Mouse (Mus musculus): ENCODE measurements around the gene Car12.

Gene Car12

DNA sequence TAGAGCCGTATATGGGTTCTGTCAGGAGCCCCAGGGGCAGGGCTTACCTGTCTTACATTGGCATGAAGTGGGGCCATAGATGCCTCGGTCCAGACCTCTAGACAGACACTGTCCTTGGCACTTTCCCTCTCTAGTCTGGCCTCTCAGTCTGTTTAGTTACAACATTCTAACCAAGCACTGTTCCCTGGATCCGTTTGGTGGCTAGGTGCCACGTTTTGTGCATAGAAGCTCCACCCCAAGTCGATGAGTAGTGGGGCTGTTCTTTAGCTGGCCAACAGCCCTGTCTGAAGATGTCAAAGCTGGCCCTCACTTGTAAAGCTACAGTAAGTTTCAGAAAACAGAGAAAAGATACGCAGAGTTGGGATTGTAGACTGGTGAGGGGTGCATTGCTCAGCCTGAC is 2.9 kb upstream of the Car12 start:
- DNase-seq (ENCODE audit: low read depth, low spot score) = no peak

DNA sequence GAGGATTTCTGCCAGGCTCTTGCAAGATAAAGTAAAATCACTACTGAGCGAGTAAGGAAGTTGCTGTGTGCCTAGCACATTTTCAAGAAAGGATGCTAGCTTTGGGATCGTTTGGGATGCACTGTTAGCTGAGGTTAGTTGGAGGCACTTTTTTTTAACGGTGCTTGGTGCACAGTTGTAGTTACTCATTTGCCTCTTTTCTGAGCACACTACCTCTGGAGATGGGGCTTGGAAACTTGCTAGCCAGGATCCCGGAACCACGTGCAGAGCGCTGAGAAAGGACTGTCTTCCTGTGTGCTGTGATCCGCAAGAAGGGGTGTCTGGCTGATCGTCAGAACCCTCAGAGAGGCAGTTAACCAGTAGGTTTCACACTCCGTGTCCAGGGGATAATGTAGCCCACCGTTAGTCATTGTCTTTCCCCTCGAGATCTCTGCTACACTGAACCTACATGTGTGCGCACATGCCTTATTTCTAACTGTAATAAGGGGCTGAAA is 583 bp downstream of the Car12 start:
- DNase-seq (ENCODE audit: low read depth, low spot score) = no peak

DNA sequence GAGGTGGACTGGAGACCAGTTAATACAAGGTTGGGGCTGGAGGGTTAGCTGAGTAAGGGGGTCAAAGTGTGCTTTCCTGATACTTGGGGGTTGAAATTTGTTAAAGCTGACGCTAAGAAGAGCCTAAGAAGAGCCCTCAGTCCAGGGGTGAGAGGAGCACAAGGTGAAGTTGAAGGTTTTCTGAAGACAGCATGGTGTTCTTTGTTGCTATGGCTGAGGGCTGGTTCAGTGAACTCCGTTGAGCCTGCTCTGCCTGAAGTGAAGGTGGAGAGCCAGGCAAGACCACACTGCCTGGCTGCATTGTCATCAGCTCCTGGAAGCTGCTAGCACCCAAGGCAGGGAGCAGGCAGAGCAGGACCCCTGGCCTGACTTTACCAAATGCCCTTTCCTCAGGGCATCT is 1.9 kb downstream of the Car12 start:
- no peak for DNase-seq (ENCODE audit: low read depth, low spot score)

DNA sequence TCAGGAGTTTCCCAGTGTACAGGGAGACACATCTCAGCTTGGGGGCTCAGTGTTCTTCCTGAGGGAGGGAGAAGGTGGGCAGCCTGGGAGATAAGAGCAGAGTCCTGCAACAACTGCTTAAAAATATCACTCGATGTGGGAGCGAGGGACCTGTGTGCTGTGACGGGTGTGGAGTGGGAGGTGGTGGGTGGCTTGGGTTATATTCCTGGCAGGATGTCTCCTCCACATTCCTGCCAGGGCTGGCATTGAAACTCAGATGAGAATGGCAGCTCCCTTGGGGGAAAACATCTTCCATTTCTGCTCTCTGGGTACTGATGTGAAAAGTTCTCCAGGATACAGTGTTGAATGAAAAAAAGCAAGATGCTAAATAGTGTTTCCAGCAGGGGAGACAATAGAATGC is 3.0 kb downstream of the Car12 start:
- no peak for DNase-seq (ENCODE audit: low read depth, low spot score)

DNA sequence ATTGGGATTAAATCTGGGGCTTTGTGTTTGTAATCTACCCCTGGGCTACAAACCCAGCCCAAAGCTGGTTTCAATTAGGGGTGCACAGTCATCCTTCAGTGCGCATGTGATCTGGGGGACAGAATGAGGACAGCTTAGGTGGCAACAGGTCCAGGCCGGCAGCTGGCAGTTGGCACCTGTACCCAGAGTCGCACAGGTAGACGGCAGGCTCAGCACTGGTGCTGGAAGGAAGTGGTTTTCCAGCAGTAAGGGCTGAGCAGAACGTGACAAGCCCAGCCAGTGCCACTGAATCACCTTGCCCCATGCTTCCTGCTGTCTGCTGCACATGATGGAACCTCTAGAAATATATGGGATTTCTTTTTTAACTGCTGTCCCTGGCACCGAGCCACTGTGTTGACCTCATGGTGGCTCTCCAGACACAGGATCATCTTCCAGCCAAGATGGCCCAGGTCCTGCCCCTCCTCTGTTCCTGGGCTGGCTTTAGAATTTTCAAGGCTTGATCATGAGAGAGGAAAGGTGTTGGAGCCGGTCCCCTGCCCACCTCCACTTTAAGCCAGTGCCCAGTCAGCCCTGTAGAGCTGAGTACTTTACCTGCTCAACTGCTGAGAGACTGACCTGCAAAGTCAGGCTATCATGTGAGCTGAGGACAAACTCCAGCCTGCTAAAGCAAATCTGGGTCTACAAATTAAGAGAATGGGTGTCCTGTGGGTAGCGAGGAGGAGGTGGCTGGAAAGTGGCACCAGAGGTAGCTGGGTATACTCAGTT is 7.4 kb downstream of the Car12 start:
- no peak for DNase-seq (ENCODE audit: low read depth, low spot score)

DNA sequence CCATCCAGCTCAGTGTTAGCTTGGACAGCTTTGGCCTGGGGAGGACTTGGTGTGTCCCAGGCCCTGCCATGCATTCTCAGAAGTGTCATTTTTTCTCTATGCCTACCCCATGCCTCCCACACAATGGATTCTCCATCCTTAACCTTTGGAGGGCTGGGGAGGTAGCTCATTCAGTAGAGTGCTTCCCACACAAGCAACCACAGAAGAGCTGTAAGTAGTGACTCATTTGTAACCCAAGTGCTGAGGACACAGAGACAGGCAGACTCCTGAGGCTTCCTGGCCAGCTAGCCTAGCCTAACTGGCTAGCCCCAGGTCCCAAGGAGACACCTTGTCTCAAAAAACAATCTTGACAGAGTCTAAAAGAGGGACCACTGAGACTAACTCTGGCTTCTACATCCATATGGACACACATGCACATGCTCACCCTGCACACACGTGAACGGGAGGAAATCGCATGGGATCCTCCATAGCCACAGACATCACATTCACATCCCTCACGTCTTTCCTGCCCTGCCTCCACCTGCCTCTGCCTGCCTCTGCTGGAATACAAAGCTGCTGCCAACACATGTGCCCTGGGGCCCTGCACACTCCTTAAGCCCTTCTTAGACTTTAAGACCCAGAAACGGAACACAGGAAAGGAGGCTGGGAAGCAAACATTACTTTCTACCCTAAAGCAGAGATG is 8.8 kb downstream of the Car12 start:
- no peak for DNase-seq (ENCODE audit: low read depth, low spot score)

DNA sequence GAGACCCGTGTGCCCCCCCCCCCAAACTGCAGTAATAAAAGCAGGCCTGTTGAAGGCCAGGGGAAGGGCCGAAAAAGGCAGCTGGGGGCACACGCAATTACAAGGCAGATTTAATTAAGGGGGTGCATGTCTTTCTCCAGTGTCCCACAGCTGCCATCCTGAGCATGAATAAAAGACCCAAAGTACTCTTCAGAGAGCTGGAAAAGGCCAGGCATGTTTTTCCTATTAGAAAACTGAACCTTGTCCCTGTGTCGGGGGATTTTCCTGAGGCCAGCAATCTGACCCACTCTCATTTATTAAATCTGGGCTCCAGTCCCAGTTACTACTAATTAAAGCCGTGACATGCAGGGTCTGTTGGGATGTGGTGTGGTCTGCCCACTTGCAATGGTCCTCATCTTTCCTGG is 9.4 kb downstream of the Car12 start:
- peak; percentile 56 for DNase-seq (ENCODE audit: low read depth, low spot score)

DNA sequence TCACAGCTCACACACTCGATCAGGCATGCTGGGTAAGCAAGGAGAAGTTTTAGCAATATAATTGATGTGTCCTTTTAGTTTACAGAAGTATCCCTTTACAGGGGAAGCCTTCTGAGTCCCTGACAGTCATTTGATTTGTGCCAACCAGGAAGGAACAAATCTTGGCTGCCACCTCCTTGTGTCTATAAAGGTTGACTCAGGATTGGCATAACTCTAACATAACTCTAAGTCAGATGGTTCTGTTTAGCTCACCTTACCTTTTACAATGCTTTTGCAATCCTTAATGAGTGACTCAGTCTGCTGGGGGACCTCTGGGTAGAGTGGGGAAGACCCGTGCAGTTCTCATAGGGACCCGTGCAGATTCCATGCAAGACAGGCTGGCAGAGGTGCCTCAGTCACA is 12.1 kb downstream of the Car12 start:
- no peak for DNase-seq (ENCODE audit: low read depth, low spot score)

DNA sequence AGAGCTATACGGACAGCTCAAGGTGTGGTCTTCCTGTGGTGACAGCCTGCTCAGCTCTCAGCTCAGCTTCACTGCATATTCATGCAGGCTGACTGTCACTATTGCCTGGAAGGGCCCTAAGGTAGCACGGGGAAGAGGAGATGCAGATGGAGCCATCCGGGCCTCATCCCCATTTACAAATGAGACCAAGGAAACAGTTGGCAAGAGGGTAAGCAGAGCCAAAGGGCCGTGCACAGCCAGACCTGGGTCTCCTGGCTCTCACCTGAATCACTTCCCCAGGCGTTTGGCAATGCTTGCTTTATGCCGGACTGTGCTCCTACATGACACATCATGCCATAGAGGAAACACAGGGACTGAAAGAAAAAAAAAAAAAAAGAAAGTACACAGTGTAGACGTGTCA is 13.8 kb downstream of the Car12 start:
- DNase-seq (ENCODE audit: low read depth, low spot score) = no peak

DNA sequence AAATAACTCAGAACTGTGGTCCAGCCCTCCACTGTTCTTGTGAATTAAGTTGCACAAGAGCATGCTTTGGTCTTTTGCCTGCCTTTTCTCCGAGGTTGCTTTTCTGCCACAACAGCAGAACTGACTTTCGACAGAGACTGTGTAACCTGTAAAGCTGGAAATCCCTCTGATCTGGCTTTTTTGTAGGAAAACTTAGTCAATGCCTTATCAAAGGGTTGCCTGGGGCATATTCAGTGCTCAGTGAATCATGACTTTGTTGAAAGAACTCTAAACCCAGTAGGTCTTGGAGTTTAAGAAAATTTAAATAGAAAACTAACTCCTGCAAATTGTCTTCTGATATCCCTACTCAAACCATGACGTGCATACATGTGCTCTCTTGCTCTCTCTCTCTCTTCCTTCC is 17.1 kb downstream of the Car12 start:
- no peak for DNase-seq (ENCODE audit: low read depth, low spot score)

DNA sequence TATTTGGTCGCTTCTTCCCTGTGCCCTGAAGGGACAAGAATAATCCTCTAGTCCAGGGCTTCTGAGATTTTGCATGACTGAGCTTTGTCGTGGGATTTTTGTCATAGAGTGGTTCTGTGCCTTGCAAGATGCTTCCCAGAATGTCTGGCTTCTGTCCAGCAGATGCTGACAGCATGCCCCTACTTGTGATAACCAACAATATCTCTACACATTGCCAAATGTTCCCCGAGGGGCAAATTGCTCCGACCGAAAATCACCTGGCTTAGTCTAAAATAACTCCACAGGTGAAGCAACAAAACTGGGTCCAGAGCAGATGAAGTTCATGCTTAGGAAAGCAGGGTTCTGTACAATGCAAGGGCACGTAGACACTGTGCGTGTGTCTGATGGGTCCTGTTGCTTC is 17.8 kb downstream of the Car12 start:
- DNase-seq (ENCODE audit: low read depth, low spot score) = no peak

DNA sequence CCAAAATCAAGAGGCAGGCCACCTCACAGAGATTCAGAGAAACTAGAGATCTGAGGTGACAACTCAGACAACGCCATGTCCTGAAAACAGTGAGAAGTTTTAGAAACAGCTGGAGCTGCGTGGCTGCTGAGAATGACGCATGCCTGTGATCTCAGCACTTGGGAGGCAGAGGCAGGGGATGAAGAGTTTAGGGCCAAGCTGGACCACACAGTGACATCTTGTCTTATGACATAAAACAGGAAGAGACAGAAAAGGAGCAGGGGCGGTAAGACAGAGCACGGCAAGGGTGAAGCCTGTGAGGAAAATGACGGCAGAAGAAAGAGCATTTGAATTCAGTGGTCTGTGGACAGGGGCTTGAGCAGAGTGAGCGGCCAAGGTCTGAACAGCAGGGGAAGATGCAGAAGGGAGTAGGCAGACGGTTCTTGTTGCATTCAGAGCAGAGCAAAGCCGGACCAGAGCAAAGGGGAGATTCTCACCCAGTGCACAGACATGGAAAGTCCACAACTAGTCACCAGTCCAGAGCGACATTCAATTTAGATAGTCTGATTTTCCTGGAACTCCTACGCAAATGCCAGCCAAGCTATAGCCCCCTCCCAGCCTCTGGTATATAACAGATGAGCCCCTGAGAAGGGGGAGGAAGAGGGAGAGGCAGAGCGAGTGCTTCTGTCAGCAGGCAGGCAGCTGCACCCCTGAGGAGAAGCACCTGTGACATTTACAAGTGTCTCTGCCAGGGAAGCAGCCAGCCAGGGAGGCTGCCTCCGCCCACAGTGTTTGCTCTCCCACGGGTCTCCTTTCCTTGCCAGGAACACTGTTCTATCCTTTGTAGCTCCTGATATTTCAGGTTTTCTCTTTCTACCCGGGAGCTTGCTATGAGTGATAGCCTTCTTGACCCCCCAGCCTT is 19.6 kb downstream of the Car12 start:
- no peak for DNase-seq (ENCODE audit: low read depth, low spot score)

DNA sequence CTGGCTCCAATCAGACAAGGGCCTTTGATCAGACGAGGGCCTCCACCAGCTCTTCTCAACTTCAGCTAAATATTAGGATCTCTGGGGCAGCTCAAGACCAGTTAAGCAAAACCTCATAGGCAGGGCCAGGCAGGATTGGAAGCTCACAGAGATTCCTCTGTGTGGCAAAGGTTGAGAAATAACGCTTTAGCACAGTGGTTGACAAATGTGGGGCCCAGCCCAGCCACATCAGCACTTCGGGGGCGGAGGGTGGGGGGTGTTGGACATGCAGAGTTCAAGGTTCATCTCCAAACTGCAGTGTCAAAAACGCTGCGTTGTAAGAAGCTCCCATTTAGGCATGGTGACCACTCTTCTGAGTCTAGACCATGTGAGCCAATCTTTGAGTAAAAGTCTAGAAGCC is 21.1 kb downstream of the Car12 start:
- DNase-seq (ENCODE audit: low read depth, low spot score) = no peak

DNA sequence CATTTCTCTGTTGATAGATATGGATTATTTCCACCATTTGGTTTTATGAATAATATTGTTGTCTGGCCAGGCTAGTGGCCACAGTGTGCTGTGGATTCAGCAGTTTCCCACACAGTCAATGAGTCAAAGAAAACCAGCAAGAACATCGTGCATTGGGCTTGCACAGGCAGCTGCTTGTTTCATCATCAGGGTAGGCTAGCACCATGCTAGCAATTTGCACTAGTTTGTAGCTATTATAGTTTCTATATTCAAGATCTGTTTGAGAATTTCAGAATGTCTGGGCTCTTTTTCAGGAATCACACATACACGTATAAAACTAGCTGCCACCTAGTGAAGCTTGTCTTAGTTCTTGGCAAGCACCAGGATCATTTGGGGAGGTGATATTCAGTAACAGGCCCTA is 21.6 kb downstream of the Car12 start:
- DNase-seq (ENCODE audit: low read depth, low spot score) = no peak

DNA sequence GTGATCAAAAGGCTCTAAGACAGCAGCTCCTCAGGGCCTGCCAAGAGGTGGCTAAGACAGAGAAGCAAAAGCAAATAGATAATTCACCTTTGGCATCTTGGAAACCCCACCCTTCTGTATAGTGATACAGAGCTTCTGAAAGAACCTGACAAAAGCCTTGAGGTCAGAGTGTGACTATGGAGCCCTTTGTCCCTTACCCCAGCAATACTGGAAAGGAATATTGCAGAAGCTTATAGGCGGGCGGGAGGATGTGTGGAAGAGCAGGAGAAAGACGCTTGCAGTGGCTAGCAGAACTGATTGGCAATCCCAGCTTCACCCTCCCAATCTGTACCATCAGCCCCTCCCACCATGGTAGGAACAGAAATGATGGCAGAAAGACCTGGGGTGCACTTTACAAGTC is 22.5 kb downstream of the Car12 start:
- DNase-seq (ENCODE audit: low read depth, low spot score) = no peak

DNA sequence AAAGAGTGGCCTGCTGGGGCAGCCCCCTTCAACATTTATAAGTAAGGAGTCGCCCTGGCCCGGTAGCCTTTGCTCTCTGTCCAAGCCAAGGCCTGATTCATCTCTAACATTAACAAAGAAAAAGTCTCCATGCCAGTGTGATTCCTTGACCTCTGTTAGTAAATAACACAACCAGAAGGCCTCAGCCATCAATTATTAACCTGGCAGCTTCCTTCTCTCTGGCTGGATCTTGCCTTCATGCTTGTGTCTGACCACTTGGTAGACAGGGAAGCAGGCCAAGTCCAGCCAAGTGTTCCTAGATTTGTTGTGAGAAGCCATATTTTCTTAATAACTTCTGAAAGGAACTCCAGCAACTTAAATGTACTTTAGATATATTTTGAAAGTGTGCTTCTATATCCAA is 23.1 kb downstream of the Car12 start:
- no peak for DNase-seq (ENCODE audit: low read depth, low spot score)

DNA sequence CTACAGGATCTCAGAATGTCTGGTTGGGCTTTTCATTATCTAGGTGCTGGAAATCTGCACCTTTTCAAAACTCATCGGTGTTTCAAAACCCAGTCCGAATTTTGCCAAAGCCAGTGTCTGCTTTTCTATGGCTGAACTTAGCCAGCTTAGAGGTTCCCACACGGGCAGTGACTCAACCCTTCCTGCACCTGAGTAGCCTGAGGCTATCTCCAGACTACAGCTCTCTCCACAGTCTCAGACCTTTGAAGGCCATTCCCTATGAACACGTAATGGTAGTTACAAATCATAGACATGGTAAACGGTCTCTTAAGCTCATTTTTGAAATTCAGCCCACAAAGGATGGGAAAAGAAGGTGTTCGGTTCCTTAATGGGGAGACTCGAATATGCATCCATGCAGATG is 26.0 kb downstream of the Car12 start:
- DNase-seq (ENCODE audit: low read depth, low spot score) = no peak

DNA sequence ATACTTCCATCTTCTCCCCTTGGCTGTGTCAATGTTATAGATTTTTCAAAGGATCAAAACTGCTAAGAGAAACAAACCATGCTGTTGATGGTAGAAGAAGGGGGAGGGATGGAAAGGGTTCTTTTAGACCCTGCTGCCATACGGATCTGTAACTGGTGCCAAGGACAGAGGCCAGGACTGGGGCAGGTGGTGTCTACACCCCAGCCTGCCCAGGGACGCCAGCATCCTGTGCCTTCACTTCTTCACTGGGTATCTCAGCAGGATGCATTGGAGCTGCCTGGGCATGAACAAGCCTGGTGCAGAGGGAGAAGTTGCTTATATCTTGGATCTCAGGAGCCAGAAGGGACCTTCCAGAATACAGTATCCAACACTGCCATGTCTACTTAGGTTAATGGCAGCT is 31.0 kb downstream of the Car12 start:
- DNase-seq (ENCODE audit: low read depth, low spot score) = no peak

DNA sequence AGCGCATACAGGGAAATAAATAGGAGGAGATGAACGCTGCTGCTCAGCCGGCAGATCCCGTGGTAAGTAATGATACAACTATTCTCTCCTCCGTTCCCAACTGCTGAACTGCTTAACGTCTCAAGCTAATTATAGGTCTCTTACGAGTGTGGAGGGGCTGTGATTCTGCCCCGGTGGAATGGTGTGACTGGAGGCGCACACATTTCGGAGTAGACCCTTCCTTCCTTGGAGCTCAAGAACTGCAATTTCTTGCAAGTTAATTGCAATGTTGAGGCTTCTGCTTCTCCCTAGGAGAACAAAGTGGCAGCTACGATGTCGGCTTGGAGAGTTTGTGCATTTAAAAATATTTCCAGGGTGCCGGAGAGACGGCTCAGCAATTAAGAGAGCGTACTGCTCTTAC is 34.9 kb downstream of the Car12 start:
- no peak for DNase-seq (ENCODE audit: low read depth, low spot score)

DNA sequence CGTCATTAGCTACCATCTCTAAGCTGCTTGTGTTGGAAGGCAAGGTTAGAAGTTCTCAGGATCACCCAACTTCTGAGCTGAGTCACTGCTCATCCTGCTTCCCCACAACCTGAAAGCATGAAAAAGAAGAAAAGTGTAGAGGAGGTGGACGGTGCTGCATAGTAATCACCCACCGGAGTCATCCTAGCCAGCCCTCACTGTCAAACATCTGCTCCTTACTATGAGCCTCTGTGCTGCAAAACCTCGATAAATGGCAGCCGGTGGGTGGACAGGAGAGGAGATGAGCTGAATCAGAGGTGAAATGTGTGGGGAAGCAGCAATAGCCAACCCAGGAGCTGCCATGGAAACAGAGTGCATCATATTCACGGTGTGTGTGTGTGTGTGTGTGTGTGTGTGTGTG is 39.4 kb downstream of the Car12 start:
- DNase-seq (ENCODE audit: low read depth, low spot score) = no peak

DNA sequence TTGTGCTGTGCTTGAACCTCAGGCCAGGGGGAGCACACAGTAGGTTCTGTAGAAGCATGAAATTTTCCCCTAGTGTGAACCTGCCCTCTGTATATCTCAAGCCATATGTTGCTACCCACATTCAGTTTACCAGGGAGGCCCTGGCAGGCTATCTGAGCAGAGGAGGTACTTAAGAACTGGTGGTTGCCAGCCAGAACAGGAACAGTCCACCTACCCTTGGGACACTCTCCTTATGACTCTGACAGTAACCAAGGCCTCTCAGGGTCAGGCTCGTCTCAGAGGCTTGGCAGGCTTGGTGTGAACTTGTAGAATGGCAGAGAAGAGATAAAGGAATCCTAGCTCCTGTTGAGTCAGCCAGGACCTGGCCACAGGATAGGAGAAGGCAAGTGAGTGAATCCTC is 47.5 kb downstream of the Car12 start:
- no peak for DNase-seq (ENCODE audit: low read depth, low spot score)

DNA sequence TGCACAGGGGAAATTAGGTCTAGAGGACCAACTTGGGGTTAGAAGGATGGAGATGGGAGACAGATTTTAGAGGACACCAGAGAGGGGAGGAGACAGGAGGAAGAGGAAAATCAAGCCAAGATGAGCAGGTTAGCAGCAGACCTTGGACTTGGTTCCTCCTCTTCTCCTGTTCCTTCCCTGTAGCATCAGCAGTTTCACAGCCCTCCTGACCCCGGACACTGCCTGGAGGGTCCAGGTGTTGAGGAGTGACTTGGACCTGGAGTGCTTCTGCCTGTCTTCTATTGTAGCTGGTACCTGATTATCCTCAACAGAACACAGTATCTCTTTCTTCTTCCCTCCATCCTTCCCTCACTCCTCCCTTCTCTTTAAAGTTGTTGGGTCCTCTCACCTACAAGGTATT is 55.2 kb downstream of the Car12 start:
- DNase-seq (ENCODE audit: low read depth, low spot score) = no peak

Measured in forelimb bud, embryonic 11.5 days (tissue).